Mouse (Mus musculus) lung, postnatal 0 days (tissue): Measurements from ENCODE around the gene Ccr1l1.

ENCODE experiments used
- CTCF ChIP-seq: IDR thresholded peaks from 2 replicates; pipeline ENCODE4 v1.5.1; 2016; ENCODE audit warnings: antibody characterized with exemption, mild to moderate bottlenecking
- EP300 ChIP-seq: IDR thresholded peaks from 2 replicates; pipeline ENCODE4 v1.6.1; 2016; ENCODE audit warnings: antibody characterized with exemption, mild to moderate bottlenecking, control low read depth

DNA sequence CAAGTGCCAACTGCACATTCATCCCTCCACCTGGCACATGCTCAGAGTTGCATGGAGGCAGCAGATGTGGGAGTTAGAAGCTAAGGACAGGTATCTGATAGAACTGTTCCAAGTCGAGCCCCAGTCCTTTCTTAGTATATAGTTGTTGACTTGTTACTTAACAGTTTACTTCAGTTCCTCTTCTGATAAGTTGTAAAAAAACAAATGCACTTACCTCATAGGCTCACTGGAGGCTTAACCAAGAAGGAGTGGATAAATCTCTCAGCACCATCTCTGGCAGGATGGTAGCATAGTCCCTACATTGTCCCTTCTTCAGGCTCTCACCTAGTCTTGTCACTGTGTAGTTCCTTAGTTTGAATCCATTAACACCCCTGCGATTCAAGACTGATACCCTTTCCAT is 34.5 kb upstream of the Ccr1l1 start:
- TF ChIP-seq EP300, result no peak
- TF ChIP-seq CTCF, result no peak
